Mouse (Mus musculus): ENCODE measurements around the gene Adamts2.
A peak's percentile ranks its signal among the peaks of the same experiment; 100 is the strongest.

The Adamts2 gene

GRCm38 (mm10) chr11:50734129-50734528 is 132.2 kb downstream of the Adamts2 start:
- DNase-seq (ENCODE audit: low read depth, low spot score), result no peak

DNA sequence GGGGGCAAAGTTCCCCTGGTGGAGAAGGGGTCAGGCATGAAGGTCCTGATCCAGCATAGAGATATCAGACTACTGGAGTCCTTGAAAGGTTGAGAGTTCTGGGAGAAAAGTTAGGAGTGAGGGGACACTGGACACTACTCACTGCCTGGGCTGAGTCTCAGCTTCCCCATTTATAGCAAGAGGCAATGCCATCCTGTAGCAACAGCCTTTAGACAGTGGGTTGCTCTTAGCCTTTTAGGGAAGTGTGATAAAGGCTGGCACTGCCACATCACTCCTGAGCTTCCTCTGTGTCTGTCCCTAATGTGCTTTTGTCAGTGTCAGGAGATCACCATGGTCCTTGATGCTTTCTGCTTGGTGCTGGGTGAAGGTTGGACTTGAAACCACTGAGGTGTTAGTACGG is 134.7 kb downstream of the Adamts2 start:
- no peak for DNase-seq (ENCODE audit: low read depth, low spot score)

DNA sequence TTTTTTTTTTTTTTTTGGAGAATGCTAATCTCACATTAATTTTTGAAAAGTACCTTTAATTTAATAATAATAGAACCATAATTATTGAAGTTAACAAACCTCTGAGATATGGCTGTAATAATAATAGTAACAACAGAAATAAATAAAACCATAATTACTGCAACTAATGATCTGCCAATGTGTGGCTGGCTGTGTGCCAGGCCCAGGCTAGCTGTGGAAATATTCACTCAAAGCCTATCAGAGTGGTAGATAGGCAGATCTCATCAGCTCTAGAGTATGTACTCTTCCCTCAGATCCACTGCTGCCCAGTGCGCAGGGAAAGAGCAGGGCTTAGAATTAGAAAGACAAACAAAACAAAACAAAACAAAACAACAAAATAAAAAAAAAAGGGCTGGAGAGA is 136.6 kb downstream of the Adamts2 start:
- no peak for DNase-seq (ENCODE audit: low read depth, low spot score)

GRCm38 (mm10) chr11:50739453-50739852 is 137.6 kb downstream of the Adamts2 start:
- DNase-seq (ENCODE audit: low read depth, low spot score), result no peak

DNA sequence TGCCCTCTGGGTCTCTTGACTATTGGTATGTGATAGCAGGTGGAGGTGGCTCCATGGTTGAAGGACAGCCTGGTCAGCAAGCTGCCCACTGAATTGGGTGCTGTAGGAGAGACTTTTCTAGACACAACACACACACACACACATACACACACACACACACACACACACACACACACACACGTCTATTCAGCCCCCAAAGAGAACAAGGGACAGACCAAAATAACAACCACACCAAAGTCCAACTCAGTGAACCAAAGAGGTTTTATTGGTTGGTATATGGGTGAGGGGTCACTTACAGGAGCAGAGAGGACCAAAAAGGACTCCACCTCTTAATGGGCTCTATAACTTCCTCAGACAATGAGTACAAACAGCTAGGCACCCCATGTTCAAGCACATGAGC is 140.3 kb downstream of the Adamts2 start:
- DNase-seq (ENCODE audit: low read depth, low spot score), result no peak

DNA sequence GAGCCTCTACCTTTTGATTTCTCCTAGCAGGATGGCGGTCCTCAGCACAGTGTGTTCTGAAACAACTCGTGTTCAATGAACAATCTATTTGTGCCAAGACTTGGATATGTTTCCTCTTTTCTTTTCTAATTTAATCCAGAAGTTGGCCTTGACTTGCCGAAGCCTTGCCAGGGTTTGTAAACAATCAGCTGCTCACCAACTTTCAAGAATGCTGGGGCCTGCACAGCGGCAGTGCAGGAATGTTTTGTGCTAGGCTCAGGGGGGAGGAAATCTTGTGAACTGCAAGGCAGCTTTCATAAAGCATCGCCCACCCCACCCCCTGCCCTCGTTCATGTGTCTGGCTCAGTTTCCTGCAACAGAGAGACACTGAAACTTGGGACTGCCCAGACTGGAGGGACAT is 143.1 kb downstream of the Adamts2 start:
- DNase-seq (ENCODE audit: low read depth, low spot score), result peak; percentile 54

- DNase-seq (ENCODE audit: low read depth, low spot score), result no peak
Observed at GRCm38 (mm10) chr11:50746508-50746907, 144.6 kb downstream of the Adamts2 start.

DNA sequence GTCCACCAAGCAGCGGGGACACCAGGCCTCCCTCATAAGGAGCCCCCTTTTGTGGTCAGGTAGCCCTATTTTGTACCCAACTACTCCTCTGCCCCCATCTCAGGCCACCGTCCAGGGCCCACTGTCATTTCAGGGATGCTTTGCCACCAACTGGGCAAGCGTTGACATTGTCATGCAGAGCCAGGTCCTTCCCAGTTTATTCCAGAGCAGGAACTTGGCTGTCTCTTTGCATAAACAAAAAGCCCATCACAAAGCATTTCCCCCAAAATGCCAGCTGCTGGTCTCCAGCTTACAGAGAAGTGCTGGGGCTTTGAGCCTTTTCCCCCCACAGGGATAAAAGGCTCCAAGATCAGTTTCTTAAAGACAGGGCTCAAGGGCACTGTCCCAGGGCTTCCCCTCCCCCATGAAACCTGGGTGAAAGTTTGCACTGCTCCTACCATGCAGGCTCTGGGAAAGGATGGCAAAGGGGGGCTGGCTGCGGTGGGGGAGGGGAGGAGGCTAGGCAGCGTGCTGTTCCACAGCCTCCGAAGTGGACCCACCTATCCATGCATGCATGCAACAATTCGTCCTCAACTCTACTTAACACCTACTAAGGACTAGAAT is 149.2 kb downstream of the Adamts2 start:
- DNase-seq (ENCODE audit: low read depth, low spot score), result no peak

GRCm38 (mm10) chr11:50757741-50758140 is 155.9 kb downstream of the Adamts2 start:
- no peak for DNase-seq (ENCODE audit: low read depth, low spot score)

- peak; percentile 21 for DNase-seq (ENCODE audit: low read depth, low spot score)
Observed at GRCm38 (mm10) chr11:50766461-50766860, 164.6 kb downstream of the Adamts2 start.

- no peak for DNase-seq (ENCODE audit: low read depth, low spot score)
Observed at GRCm38 (mm10) chr11:50767039-50767438, 165.2 kb downstream of the Adamts2 start.

DNA sequence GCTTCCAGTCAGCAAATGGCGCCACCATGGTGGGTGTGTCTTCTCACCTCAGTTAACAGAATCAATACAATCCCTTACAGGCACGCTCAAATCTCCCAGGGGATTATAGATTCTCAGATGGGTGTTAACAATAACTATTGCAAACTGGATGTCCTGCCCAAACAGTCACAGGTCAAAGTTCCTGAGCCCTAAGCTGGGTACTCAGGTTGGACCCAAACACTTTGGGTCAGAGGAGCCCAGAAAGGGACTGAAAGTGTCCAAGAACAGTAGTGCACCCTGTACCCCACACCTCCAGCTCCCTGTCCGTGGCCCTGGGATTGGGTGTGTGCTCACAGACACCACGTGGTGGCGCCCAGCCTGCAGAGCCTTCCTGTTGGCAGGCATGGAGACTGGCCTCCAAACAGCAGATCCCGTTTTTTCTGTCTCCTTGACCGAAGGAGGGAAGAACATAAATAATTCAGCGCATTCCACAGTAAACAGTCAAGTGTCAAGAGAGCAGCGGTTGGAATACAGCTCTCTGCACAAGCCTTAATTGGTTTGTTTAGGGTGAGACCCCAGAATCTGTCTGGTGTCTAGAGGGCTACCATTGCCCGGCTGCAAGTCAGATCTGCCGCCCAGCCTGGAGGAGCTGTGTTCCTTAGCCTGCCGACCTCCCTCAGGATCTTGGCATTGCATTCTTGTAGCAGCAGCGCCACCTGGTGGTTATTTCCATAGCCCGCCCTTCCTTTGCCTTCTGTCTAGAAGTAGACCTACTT is 167.3 kb downstream of the Adamts2 start:
- peak; percentile 77 for DNase-seq (ENCODE audit: low read depth, low spot score)

GRCm38 (mm10) chr11:50771006-50771405 is 169.1 kb downstream of the Adamts2 start:
- DNase-seq (ENCODE audit: low read depth, low spot score), result no peak

DNA sequence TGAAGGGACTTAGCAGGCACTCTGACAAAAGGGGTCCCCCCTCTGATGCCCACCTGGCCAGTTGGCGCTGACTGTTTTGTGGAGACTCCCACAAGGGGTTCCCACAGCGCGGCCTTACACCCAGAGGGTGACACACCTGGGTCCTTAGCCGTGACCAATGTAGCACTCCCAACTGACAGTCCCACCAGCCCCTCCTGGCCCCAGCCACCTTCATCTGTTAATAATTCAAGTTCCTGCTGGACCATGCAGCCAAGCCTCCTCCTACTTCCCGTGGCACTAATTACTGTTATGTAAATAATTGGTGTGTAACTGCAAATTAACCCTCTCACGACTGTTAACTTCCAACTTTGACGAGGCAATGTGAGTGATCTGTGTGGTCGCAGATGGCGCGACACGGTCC is 195.8 kb downstream of the Adamts2 start:
- DNase-seq (ENCODE audit: low read depth, low spot score), result no peak

DNA sequence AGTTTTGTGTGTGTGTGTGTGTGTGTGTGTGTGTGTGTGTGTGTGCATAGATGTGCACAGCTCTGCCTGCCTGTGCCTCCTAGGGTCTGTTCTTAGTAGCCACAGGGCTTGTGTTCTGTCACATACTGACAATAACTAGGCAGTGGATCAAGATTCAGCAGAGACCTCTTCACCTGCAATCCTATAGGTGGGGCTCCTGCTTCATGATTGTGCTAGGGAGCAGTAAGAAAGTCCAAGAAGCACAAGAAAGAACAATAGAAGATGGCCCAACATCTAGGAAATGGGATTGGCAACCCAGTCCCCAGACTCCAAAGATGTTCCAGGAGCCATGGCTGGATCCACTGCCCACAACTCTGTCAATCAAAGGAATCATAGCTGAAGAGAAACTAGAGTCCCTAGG is 197.0 kb downstream of the Adamts2 start:
- DNase-seq (ENCODE audit: low read depth, low spot score), result no peak

DNA sequence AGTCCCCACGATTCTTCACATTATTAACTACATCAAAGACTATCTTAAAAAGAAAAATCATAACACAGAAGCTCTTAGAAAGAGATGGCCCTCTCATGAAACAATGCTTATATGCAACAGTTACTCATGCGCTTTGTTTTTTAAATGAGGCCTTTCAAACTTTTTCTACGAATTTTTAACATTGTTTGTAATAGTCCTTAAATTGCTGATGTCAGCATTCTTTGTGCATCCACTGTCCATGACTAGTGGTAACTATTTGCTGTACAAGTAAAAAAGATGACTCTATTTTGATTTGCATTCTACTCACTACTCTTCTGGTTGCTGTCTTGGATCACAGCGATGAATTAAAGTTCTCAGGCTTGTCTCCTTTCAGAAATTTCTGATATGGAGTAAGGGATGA is 212.3 kb downstream of the Adamts2 start:
- DNase-seq (ENCODE audit: low read depth, low spot score), result no peak

- DNase-seq (ENCODE audit: low read depth, low spot score), result no peak
Observed at GRCm38 (mm10) chr11:50826214-50826613, 224.3 kb downstream of the Adamts2 start.

GRCm38 (mm10) chr11:50827010-50827953 is 225.4 kb downstream of the Adamts2 start, which contains the start of gene Zfp354c:
Zfp354c (minus strand) TSS chr11:50827724.
- DNase-seq (ENCODE audit: low read depth, low spot score), result peak; percentile 78

GRCm38 (mm10) chr11:50835727-50836126 is 233.8 kb downstream of the Adamts2 start:
- no peak for DNase-seq (ENCODE audit: low read depth, low spot score)

DNA sequence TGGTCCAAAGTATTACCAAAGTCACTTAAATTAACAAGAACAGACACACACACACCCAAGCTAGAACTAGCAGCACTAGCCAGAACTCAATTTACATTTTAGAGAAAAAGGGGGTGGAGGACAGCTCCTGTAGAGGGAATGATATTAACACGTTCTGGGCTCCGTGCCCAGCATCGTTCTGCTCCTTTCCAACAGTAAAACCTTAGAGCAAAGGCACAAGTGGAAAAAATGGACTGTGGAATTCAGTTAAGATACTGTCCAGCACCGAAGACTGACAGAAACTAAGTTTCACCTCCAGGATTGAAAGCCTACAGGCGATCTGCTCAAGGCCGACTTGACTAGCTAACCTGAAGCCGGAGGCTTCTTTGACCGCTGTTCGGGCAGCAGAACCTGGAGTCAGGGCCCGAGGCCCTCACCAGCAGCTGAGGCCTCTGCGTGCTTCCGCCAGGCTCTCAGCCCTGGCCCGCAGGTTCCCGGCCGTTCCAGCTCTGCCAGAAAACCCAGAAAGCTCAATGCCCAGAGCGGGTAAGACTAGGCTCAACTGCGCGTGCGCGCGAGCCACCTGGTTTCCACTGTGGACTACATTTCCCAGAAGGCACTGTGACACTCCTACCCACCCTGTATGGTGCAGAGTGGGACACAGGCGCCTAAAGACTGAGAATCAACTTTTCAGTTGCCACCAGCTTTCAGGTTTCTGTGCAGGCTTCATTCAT is 239.3 kb downstream of the Adamts2 start, which contains the start of gene Zfp879:
Gene Zfp879 (minus strand): TSS at position 530 of the 713 bp plus-strand sequence.
- peak; percentile 92 for DNase-seq (ENCODE audit: low read depth, low spot score)

- DNase-seq (ENCODE audit: low read depth, low spot score), result no peak
Observed at GRCm38 (mm10) chr11:50845951-50846350, 244.1 kb downstream of the Adamts2 start.
